Mouse (Mus musculus) hindbrain, postnatal 0 days (tissue): ENCODE results near the gene Pdpk1. TPM values are rescaled to one million over a fixed set of nuclear protein-coding genes. Genes with fewer than 3 reads are reported as not detected.
A peak's percentile ranks its signal among the peaks of the same experiment; 100 is the strongest.
"Not testable (repeated sequence)": the region's sequence is repeated elsewhere in the genome, so short reads cannot be mapped to it uniquely, and the experiment has no call there.

Source experiments
- ATAC-seq: fragments of 200-750 bp; cut with Nextera tagmentation; 2 replicates; pipeline ENCODE4 v1.8.0; 2017; ENCODE audit warnings: mild to moderate bottlenecking, moderate TSS enrichment, moderate library complexity
- DNase-seq: peaks from one replicate; pipeline ENCODE4 v3.0.0-alpha.2; 2015; ENCODE audit warnings: low spot score
- H3K27ac ChIP-seq: fragments of 300-500 bp; sonication (generic); 2 replicates; pipeline ENCODE4 v1.5.1; 2014; ENCODE audit warnings: mild to moderate bottlenecking
- H3K27me3 ChIP-seq: fragments of 300-500 bp; sonication (generic); 2 replicates; pipeline ENCODE4 v1.6.1; 2014; ENCODE audit warnings: low read length, mixed read lengths; ENCODE audit not compliant: insufficient read depth
- H3K36me3 ChIP-seq: fragments of 300-500 bp; sonication (generic); 2 replicates; pipeline ENCODE4 v1.6.1; 2014; ENCODE audit warnings: low read length, mixed read lengths; ENCODE audit not compliant: insufficient read depth
- H3K4me1 ChIP-seq: fragments of 300-500 bp; sonication (generic); 2 replicates; pipeline ENCODE4 v1.6.1; 2014; ENCODE audit warnings: antibody characterized with exemption, low read length, mixed read lengths; ENCODE audit not compliant: insufficient read depth
- H3K4me2 ChIP-seq: fragments of 300-500 bp; sonication (generic); 2 replicates; pipeline ENCODE4 v1.6.1; 2014; ENCODE audit warnings: low read depth, mild to moderate bottlenecking, low read length, moderate library complexity, mixed read lengths
- H3K4me3 ChIP-seq: fragments of 300-500 bp; sonication (generic); 2 replicates; pipeline ENCODE4 v1.5.1; 2014; ENCODE audit warnings: low read length
- H3K9ac ChIP-seq: fragments of 300-500 bp; sonication (generic); replicated peaks from 2 replicates; pipeline ENCODE4 v1.6.1; 2014; ENCODE audit warnings: mild to moderate bottlenecking, low read length, moderate library complexity, mixed read lengths
- H3K9me3 ChIP-seq: fragments of 300-500 bp; sonication (generic); 2 replicates; pipeline ENCODE4 v1.6.1; 2016; ENCODE audit warnings: low read length, mixed read lengths
- CTCF ChIP-seq: IDR thresholded peaks from 2 replicates; pipeline ENCODE4 v1.5.1; 2016; ENCODE audit warnings: antibody characterized with exemption, control low read depth, low read depth
- WGBS: fragments of 180-500 bp; shearing (Covaris S2); extraction: QIAGEN DNeasy Blood & Tissue Kit; methylation state at CpG from one replicate; pipeline ENCODE4 v1.1.7; 2014; 5-methylcytosine and 5-hydroxymethylcytosine counted together
- polyA plus RNA-seq: library from polyadenylated mRNA; unstranded; fragments of >200 nt; fragmentation: Nextera tagmentation; extraction: Ambion mirVana; gene quantifications from 2 replicates; pipeline ENCODE4 v1.2.1, GENCODE M21; 2015
- total RNA-seq: library from RNA; depleted of rRNA; stranded (reverse); fragments of >200 nt; gene quantifications from 2 replicates; pipeline ENCODE4 v1.2.3, GENCODE M21; 2014

Pdpk1 gene
- total and polyA plus RNA-seq, 2 experiments from 2014 or later, result 54.1 to 56.3 TPM

GRCm38 (mm10) chr17:24139968-24140367 lies 10.8 kb downstream of the Pdpk1 start:
- DNase-seq, result no peak
- Histone ChIP-seq H3K9ac (no peak overlapping the region), H3K36me3 (no peaks in the 10 kb centered on the region), H3K27me3 (no peaks in the 10 kb centered on the region), H3K4me3 (0 out of 2 replicates have a peak overlapping the region, but pooled peaks have one; percentile 97), H3K27ac (no peak overlapping the region), H3K4me2 (peak overlapping the region; percentile 94), H3K4me1 (peaks cover 8% of the 10 kb centered on the region; the same call in 1 of the 2 replicates), H3K9me3 (no peaks in the 10 kb centered on the region)
- WGBS, result 90% methylated on average over 4 of the region's 4 CpGs
- TF ChIP-seq CTCF, result no peak
- no peak for ATAC-seq

- H3K4me1 ChIP-seq, result peaks cover 8% of the 10 kb centered on the region; the same call in 1 of the 2 replicates
- no peak overlapping the region for H3K4me3 ChIP-seq
- H3K9ac ChIP-seq, result no peak overlapping the region
- no peak for ATAC-seq
- DNase-seq, result no peak
- H3K36me3 ChIP-seq, result no peaks in the 10 kb centered on the region
- no peaks in the 10 kb centered on the region for H3K9me3 ChIP-seq
- no peak for TF ChIP-seq CTCF
- no peaks in the 10 kb centered on the region for H3K27me3 ChIP-seq
- H3K27ac ChIP-seq, result no peak overlapping the region
- 75% methylated on average over 3 of the region's 3 CpGs for WGBS
- no peak overlapping the region for H3K4me2 ChIP-seq
Observed at GRCm38 (mm10) chr17:24139256-24139655, 11.5 kb downstream of the Pdpk1 start.

GRCm38 (mm10) chr17:24137226-24137880 lies 13.4 kb downstream of the Pdpk1 start:
- TF ChIP-seq CTCF, result no peak
- H3K4me3 ChIP-seq, result no peak overlapping the region
- H3K9me3 ChIP-seq, result no peaks in the 10 kb centered on the region
- H3K4me2 ChIP-seq, result no peak overlapping the region
- peaks cover 8% of the 10 kb centered on the region; the same call in 1 of the 2 replicates for H3K4me1 ChIP-seq
- DNase-seq (no peak), ATAC-seq (no peak)
- H3K9ac ChIP-seq, result no peak overlapping the region
- H3K27ac ChIP-seq, result no peak overlapping the region
- no peaks in the 10 kb centered on the region for H3K27me3 ChIP-seq
- no peaks in the 10 kb centered on the region for H3K36me3 ChIP-seq
- WGBS, result 72% methylated on average over 2 of the region's 2 CpGs

GRCm38 (mm10) chr17:24134062-24134461 lies 16.7 kb downstream of the Pdpk1 start:
- H3K9me3 ChIP-seq, result no peaks in the 10 kb centered on the region
- no peaks in the 10 kb centered on the region for H3K36me3 ChIP-seq
- H3K4me2 ChIP-seq, result no peak overlapping the region
- no peaks in the 10 kb centered on the region for H3K27me3 ChIP-seq
- TF ChIP-seq CTCF, result no peak
- no peak overlapping the region for H3K9ac ChIP-seq
- no peak overlapping the region for H3K27ac ChIP-seq
- no peak overlapping the region for H3K4me3 ChIP-seq
- DNase-seq (no peak), ATAC-seq (no peak)
- H3K4me1 ChIP-seq, result no peaks in the 10 kb centered on the region

GRCm38 (mm10) chr17:24132919-24133318 lies 17.8 kb downstream of the Pdpk1 start:
- not testable (repeated sequence) for H3K9me3 ChIP-seq, H3K4me1 ChIP-seq, H3K36me3 ChIP-seq, H3K27ac ChIP-seq, ATAC-seq, DNase-seq, H3K27me3 ChIP-seq, H3K4me3 ChIP-seq, H3K9ac ChIP-seq, H3K4me2 ChIP-seq
- 85% methylated on average over 4 of the region's 4 CpGs for WGBS

- no peak for DNase-seq
- Histone ChIP-seq H3K9ac (no peak overlapping the region), H3K36me3 (no peaks in the 10 kb centered on the region), H3K9me3 (no peaks in the 10 kb centered on the region), H3K27me3 (no peaks in the 10 kb centered on the region), H3K27ac (no peak overlapping the region), H3K4me2 (no peak overlapping the region), H3K4me1 (no peaks in the 10 kb centered on the region), H3K4me3 (no peak overlapping the region)
- WGBS, result 89% methylated on average over 3 of the region's 3 CpGs
- ATAC-seq, result no peak
- TF ChIP-seq CTCF, result no peak; the same call in 1 of the 2 replicates
Observed at GRCm38 (mm10) chr17:24131570-24131969, 19.2 kb downstream of the Pdpk1 start.

- not testable (repeated sequence) for H3K36me3 ChIP-seq, H3K4me2 ChIP-seq, H3K9ac ChIP-seq, H3K4me3 ChIP-seq, H3K27ac ChIP-seq, H3K9me3 ChIP-seq, H3K4me1 ChIP-seq, ATAC-seq, DNase-seq, H3K27me3 ChIP-seq
- 95% methylated on average over 4 of the region's 4 CpGs for WGBS
Observed at GRCm38 (mm10) chr17:24129246-24129645, 21.5 kb downstream of the Pdpk1 start.
